Mouse (Mus musculus) midbrain, embryonic 15.5 days (tissue): ENCODE measurements at regions not wholly inside any gene's neighbourhood (a gene's known extent, or its start where the extent isn't known, plus 50 kb on each side); places are given as distances from the start of the nearest gene placed in this dataset.

Experiments
- ATAC-seq: fragments of 200-750 bp; cut with Nextera tagmentation; replicated peaks from 2 replicates; pipeline ENCODE4 v1.8.0; 2017; ENCODE audit warnings: moderate TSS enrichment
- H3K27ac ChIP-seq: fragments of 300-500 bp; sonication (generic); 2 replicates; pipeline ENCODE4 v1.5.1; 2015; ENCODE audit warnings: mild to moderate bottlenecking, inconsistent platforms
- H3K27me3 ChIP-seq: fragments of 300-500 bp; sonication (generic); replicated peaks from 2 replicates; pipeline ENCODE4 v1.6.1; 2015; ENCODE audit warnings: inconsistent platforms
- H3K36me3 ChIP-seq: fragments of 300-500 bp; sonication (generic); replicated peaks from 2 replicates; pipeline ENCODE4 v1.6.1; 2015; ENCODE audit warnings: inconsistent platforms
- H3K4me1 ChIP-seq: fragments of 300-500 bp; sonication (generic); 2 replicates; pipeline ENCODE4 v1.6.1; 2015; ENCODE audit warnings: inconsistent platforms
- H3K4me2 ChIP-seq: fragments of 300-500 bp; sonication (generic); 2 replicates; pipeline ENCODE4 v1.6.1; 2015; ENCODE audit warnings: inconsistent platforms, mild to moderate bottlenecking, moderate library complexity
- H3K4me3 ChIP-seq: fragments of 300-500 bp; sonication (generic); 2 replicates; pipeline ENCODE4 v1.5.1; 2015; ENCODE audit warnings: mild to moderate bottlenecking, inconsistent platforms
- H3K9ac ChIP-seq: fragments of 300-500 bp; sonication (generic); 2 replicates; pipeline ENCODE4 v1.6.1; 2015; ENCODE audit warnings: mild to moderate bottlenecking, inconsistent platforms
- H3K9me3 ChIP-seq: fragments of 300-500 bp; sonication (generic); 2 replicates; pipeline ENCODE4 v1.6.1; 2016; ENCODE audit warnings: inconsistent platforms
- WGBS: fragments of 180-500 bp; shearing (Covaris S2); methylation state at CpG from one replicate; pipeline ENCODE4 v1.1.7; 2015; ENCODE audit warnings: mixed read lengths; 5-methylcytosine and 5-hydroxymethylcytosine counted together

GRCm38 (mm10) chr12:10168581-10168980 is 201.2 kb upstream of the Nt5c1b start:
- Histone ChIP-seq H3K27me3 (no peaks in the 10 kb centered on the region), H3K27ac (no peak overlapping the region), H3K36me3 (no peaks in the 10 kb centered on the region), H3K4me2 (no peak overlapping the region), H3K4me3 (no peak overlapping the region), H3K9me3 (no peaks in the 10 kb centered on the region), H3K9ac (no peak overlapping the region), H3K4me1 (no peaks in the 10 kb centered on the region)
- no peak for ATAC-seq

DNA sequence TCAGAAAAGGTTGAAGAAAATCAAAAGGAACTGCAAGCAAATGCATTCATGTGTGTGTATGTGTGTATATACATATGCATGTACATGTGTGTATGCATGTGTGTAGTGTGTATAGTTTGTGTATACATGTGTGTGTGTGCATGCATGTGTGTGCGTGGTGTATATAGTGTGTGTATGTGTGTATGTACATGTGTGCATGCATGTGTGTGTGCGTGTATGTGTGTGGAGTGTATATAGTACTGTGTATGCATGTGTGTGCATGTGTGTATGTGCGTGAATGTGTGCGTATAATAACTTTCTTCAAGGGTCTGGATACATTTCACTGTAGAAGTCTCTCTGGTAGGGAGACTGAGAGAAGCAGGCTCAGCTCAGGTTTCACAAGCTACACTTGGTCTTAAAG is 191.1 kb upstream of the Nt5c1b start:
- Histone ChIP-seq H3K9me3 (no peaks in the 10 kb centered on the region), H3K4me1 (no peaks in the 10 kb centered on the region), H3K4me3 (no peak overlapping the region), H3K9ac (no peak overlapping the region), H3K36me3 (no peaks in the 10 kb centered on the region), H3K27me3 (no peaks in the 10 kb centered on the region), H3K27ac (no peak overlapping the region), H3K4me2 (no peak overlapping the region)
- 95% methylated on average over 4 of the region's 4 CpGs for WGBS
- no peak for ATAC-seq

DNA sequence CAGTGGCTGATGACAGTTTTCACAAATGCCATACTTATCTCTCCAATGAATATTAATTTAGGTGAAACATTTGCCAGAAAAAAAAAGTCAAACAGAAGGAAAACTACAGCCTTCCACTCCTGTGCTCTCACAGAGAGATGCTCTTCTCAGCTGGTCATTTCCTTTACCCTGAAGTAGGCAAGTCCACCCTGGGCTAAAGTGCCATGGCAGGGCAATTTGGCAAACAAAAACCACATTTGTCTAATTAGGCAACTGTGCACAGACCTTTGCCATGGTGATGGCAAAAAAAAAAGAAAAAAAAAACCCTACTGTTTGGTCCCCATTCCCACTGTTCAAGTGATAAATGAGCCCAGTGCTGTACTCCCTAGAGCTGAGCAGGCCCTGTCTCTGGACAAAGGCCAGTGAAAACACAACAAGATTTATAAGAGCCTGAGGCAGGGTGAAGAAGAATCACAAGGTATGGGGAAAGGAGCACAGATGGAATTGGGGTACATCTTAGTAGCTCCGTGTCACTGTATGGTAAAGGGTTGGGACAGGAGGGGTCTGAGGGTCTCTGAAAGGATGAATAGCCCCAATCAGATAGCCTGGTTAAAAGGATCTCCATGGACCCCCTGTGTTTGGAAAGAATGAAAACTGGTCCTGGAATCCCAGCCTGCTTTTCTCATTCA is 190.5 kb upstream of the Nt5c1b start:
- no peaks in the 10 kb centered on the region for H3K27me3 ChIP-seq
- WGBS, result 40% methylated on average over 1 of the region's 1 CpGs
- no peaks in the 10 kb centered on the region for H3K9me3 ChIP-seq
- no peak overlapping the region for H3K27ac ChIP-seq
- ATAC-seq, result no peak
- H3K4me1 ChIP-seq, result no peaks in the 10 kb centered on the region
- H3K4me3 ChIP-seq, result no peak overlapping the region
- H3K9ac ChIP-seq, result no peak overlapping the region
- H3K36me3 ChIP-seq, result no peaks in the 10 kb centered on the region
- H3K4me2 ChIP-seq, result no peak overlapping the region

GRCm38 (mm10) chr12:10179815-10180468 is 189.8 kb upstream of the Nt5c1b start:
- 60% methylated on average over 3 of the region's 3 CpGs for WGBS
- Histone ChIP-seq H3K4me2 (no peak overlapping the region), H3K9me3 (no peaks in the 10 kb centered on the region), H3K27ac (no peak overlapping the region), H3K4me1 (no peaks in the 10 kb centered on the region), H3K4me3 (no peak overlapping the region), H3K27me3 (no peaks in the 10 kb centered on the region), H3K36me3 (no peaks in the 10 kb centered on the region), H3K9ac (no peak overlapping the region)
- ATAC-seq, result no peak

- H3K27me3 ChIP-seq, result no peaks in the 10 kb centered on the region
- H3K27ac ChIP-seq, result no peak overlapping the region
- H3K9ac ChIP-seq, result no peak overlapping the region
- no peaks in the 10 kb centered on the region for H3K36me3 ChIP-seq
- H3K4me3 ChIP-seq, result no peak overlapping the region
- H3K4me1 ChIP-seq, result no peaks in the 10 kb centered on the region
- no peaks in the 10 kb centered on the region for H3K9me3 ChIP-seq
- H3K4me2 ChIP-seq, result no peak overlapping the region
- ATAC-seq, result no peak
Observed at GRCm38 (mm10) chr12:10182589-10182988, 187.2 kb upstream of the Nt5c1b start.

DNA sequence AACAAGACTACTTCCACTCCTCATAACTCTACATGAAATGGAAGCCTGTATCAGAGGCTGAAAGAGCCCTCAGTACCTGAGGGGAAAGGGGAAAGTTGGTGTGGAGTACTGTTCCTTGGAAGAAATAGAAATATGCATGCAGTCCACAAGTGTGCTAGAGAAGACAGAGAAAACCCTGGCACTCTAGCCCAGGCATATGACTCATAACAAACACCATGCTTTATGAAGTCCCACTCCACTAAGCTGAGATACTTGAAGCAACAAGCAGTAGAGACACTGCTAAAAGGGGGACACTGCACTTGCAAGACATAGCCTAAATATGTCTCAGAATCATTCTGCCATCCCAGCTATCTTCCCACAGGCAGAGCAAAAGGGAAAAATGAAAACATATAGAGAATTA is 183.2 kb upstream of the Nt5c1b start:
- no peak overlapping the region for H3K9ac ChIP-seq
- ATAC-seq, result no peak

GRCm38 (mm10) chr12:10189746-10190145 is 180.0 kb upstream of the Nt5c1b start:
- no peak overlapping the region for H3K9ac ChIP-seq
- ATAC-seq, result no peak
- no peak overlapping the region for H3K27ac ChIP-seq
- H3K9me3 ChIP-seq, result no peaks in the 10 kb centered on the region
- H3K4me2 ChIP-seq, result no peak overlapping the region
- H3K4me1 ChIP-seq, result no peaks in the 10 kb centered on the region
- 87% methylated on average over 2 of the region's 2 CpGs for WGBS
- no peak overlapping the region for H3K4me3 ChIP-seq
- H3K36me3 ChIP-seq, result no peaks in the 10 kb centered on the region
- no peaks in the 10 kb centered on the region for H3K27me3 ChIP-seq

More for the DNA sequence above, 183.2 kb upstream of the Nt5c1b start:
- Histone ChIP-seq H3K36me3 (no peaks in the 10 kb centered on the region), H3K4me1 (no peaks in the 10 kb centered on the region), H3K27ac (no peak overlapping the region), H3K4me2 (no peak overlapping the region), H3K27me3 (no peaks in the 10 kb centered on the region), H3K4me3 (no peak overlapping the region), H3K9me3 (no peaks in the 10 kb centered on the region)

- no peak overlapping the region for H3K4me3 ChIP-seq
- H3K9ac ChIP-seq, result no peak overlapping the region
- no peaks in the 10 kb centered on the region for H3K36me3 ChIP-seq
Observed at GRCm38 (mm10) chr12:10197906-10198460, 171.8 kb upstream of the Nt5c1b start.

DNA sequence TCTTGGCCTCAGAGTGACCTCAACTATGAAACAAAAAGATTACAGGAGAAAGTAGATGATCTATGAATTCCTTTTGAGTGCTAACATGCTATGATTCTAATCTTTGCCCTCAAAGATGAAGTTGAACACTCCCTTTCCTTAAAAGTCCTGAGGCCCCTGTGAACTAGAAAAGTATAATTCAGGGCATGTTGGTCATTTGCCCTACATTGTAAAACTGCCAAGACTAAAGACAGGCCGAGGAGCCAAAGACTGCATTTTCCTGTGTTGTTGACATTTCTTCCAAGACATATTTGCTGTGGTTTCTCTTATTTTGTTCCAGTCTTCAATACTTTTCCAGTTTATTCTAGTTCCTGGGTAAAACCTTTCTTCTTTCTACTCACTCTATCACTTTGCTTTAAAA is 159.9 kb upstream of the Nt5c1b start:
- H3K9me3 ChIP-seq, result no peaks in the 10 kb centered on the region
- H3K27ac ChIP-seq, result no peak overlapping the region
- no peaks in the 10 kb centered on the region for H3K4me1 ChIP-seq
- WGBS, result 79% methylated on average over 1 of the region's 1 CpGs
- no peak overlapping the region for H3K9ac ChIP-seq
- no peak overlapping the region for H3K4me3 ChIP-seq
- no peak overlapping the region for H3K4me2 ChIP-seq
- H3K36me3 ChIP-seq, result no peaks in the 10 kb centered on the region
- no peak for ATAC-seq
- no peaks in the 10 kb centered on the region for H3K27me3 ChIP-seq

More at GRCm38 (mm10) chr12:10197906-10198460, 171.8 kb upstream of the Nt5c1b start:
- H3K27me3 ChIP-seq, result no peaks in the 10 kb centered on the region
- H3K4me1 ChIP-seq, result no peaks in the 10 kb centered on the region
- ATAC-seq, result no peak
- H3K9me3 ChIP-seq, result no peaks in the 10 kb centered on the region
- no peak overlapping the region for H3K4me2 ChIP-seq
- H3K27ac ChIP-seq, result no peak overlapping the region
- WGBS, result 58% methylated on average over 3 of the region's 3 CpGs

GRCm38 (mm10) chr12:10222821-10223220 is 147.0 kb upstream of the Nt5c1b start:
- H3K36me3 ChIP-seq, result no peaks in the 10 kb centered on the region
- H3K4me1 ChIP-seq, result no peaks in the 10 kb centered on the region
- ATAC-seq, result no peak
- no peak overlapping the region for H3K4me3 ChIP-seq
- H3K9me3 ChIP-seq, result no peaks in the 10 kb centered on the region
- no peak overlapping the region for H3K4me2 ChIP-seq
- no peak overlapping the region for H3K27ac ChIP-seq
- H3K9ac ChIP-seq, result no peak overlapping the region
- no peaks in the 10 kb centered on the region for H3K27me3 ChIP-seq
- WGBS, result 38% methylated on average over 4 of the region's 4 CpGs

DNA sequence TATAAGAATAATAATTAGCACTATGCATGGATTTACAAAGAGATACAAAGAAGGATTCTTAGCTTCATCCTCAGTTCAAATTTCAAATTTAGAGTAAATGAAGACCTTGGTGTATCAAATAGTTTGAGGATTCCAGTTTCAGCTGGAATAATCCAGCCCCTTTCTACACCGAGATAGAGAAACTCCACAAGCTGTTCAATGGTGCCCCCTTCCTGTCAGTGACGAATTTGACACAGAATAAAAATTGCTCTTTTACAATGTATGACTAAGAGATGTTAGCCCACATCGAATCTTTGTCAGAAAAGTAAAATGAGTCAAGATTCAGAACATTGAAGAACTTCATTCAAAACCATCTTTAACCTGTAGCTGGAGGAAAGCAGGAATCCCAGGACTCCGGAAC is 145.9 kb upstream of the Nt5c1b start:
- 37% methylated on average over 4 of the region's 4 CpGs for WGBS
- peak; percentile 80 for ATAC-seq
- H3K4me3 ChIP-seq, result no peak overlapping the region

DNA sequence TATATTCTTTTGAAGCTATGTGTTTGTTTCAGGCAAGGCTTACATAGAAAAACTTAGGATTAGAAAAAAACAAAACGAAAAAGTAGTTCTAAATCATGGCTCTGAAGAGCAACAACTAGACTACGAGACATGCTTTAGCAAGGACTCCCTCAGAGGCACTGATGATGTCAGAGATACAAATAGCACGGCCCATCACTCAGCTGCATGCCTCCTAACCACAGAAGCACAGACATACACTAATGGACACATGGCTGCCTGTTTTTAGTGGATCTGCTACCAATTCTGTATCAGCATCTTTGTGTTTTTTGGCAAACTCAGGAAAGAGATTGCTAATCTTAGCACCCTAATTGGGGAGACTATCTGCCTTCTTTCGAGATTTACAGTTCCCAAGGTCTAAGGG is 138.6 kb upstream of the Nt5c1b start:
- Histone ChIP-seq H3K4me1 (no peaks in the 10 kb centered on the region), H3K9ac (no peak overlapping the region), H3K36me3 (no peaks in the 10 kb centered on the region), H3K27me3 (no peaks in the 10 kb centered on the region), H3K27ac (no peak overlapping the region), H3K4me3 (no peak overlapping the region), H3K9me3 (no peaks in the 10 kb centered on the region), H3K4me2 (no peak overlapping the region)
- 82% methylated on average over 4 of the region's 4 CpGs for WGBS
- ATAC-seq, result no peak

More for the DNA sequence above, 145.9 kb upstream of the Nt5c1b start:
- Histone ChIP-seq H3K9me3 (no peaks in the 10 kb centered on the region), H3K4me1 (no peaks in the 10 kb centered on the region), H3K27me3 (no peaks in the 10 kb centered on the region), H3K27ac (no peak overlapping the region), H3K4me2 (no peak overlapping the region), H3K9ac (no peak overlapping the region), H3K36me3 (no peaks in the 10 kb centered on the region)

DNA sequence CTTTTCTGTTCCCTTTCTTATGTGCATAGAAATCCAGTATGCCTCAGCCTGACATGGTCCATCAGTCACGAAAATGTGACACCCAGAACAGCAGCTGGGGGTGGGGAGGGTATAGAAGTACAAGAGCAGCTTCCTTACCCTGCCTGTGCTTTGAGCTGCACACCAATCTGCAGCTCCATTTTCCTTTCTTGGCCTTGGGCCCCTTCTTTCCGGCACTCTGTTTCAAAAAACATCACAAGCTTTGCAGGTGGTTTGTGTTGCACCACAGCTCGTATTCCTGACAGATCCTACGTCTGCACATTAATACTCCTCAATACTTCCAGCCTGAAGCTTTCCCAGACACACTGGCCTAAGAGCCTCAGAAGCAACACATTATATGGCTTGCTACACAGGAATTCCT is 138.1 kb upstream of the Nt5c1b start:
- no peaks in the 10 kb centered on the region for H3K36me3 ChIP-seq
- H3K9me3 ChIP-seq, result no peaks in the 10 kb centered on the region
- no peaks in the 10 kb centered on the region for H3K27me3 ChIP-seq
- no peak overlapping the region for H3K4me2 ChIP-seq
- H3K4me3 ChIP-seq, result no peak overlapping the region
- no peak overlapping the region for H3K27ac ChIP-seq
- 60% methylated on average over 4 of the region's 4 CpGs for WGBS
- H3K4me1 ChIP-seq, result no peaks in the 10 kb centered on the region
- no peak overlapping the region for H3K9ac ChIP-seq
- no peak for ATAC-seq
